Mouse (Mus musculus) mammary gland, adult 2 months (tissue): ENCODE measurements around the gene E2f7. TPM values are rescaled to one million over a fixed set of nuclear protein-coding genes. Genes with fewer than 3 reads are reported as not detected.

ENCODE experiments used
- polyA plus RNA-seq: library from polyadenylated mRNA; depleted of rRNA; stranded (reverse); fragments of >200 nt; gene quantifications from 2 replicates; pipeline ENCODE4 v1.2.3, GENCODE M21; 2012; ENCODE audit warnings: low replicate concordance; rRNA removed

E2f7 gene
- 0.34 and 0.39 TPM in 2 replicates for polyA plus RNA-seq

DNA sequence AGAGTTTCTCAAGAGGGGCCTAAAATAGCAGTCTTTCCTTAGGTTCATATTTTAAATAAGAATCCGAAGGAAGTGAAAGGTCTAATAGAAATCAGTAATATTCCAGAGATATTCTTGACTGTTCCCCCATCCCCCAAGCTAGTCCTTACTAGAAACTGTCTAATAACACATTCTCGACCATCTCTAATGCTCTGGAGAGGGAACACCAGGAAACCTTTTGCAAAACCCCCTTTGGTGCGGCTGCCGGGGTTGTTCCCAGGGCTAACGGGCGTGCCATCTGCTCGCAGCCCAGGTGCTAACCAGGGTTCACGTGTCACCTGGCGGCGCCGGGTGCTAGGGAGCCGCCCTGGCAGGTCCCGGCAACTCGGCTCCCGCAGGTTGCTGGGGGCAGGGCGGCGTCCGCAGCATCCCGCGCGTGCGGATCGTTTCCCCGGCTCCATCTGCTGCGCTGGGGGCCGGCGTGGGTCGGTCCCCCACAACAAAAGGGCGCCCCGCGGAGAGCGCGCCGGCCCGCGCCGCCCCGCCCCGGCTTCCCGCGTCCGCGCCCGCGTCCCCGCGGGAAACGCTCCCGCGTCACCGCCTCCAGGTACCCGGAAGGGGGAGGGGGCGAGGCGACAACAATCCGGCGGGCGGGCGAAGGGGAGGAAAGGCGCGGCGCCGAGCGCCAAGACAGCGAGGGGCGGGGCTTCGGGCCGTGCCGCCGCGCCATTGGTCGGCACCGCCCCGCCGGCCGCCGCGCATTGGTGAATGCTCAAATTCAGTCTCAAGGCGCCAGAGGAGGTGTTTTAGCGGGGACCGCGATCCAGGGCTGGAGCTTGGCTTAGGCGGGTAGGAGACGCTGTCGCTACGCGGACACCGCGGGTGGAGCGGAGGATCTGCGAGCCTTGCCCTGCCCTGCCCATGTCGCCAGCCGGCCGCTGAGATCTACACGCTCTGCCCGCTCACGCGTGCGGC lies at the start of gene E2f7:
Gene E2f7 (plus strand): TSS at position 754 of the 954 bp plus-strand sequence.

Other genes starting within 250 kb of the E2f7 start
- 30.3 and 32.6 TPM in 2 replicates for gene Csrp2, start 174.3 kb downstream of the E2f7 start, polyA plus RNA-seq